Mouse (Mus musculus) ovary, adult 2 months (tissue): Measurements from ENCODE around the gene Klf9. TPM values are rescaled to one million over a fixed set of nuclear protein-coding genes. Genes with fewer than 3 reads are reported as not detected.

Experiments used
- polyA plus RNA-seq: library from polyadenylated mRNA; depleted of rRNA; stranded (reverse); fragments of >200 nt; gene quantifications from 2 replicates; pipeline ENCODE4 v1.2.3, GENCODE M21; 2012; rRNA removed

The Klf9 gene
- polyA plus RNA-seq = 41.4 and 51.7 TPM in 2 replicates

DNA sequence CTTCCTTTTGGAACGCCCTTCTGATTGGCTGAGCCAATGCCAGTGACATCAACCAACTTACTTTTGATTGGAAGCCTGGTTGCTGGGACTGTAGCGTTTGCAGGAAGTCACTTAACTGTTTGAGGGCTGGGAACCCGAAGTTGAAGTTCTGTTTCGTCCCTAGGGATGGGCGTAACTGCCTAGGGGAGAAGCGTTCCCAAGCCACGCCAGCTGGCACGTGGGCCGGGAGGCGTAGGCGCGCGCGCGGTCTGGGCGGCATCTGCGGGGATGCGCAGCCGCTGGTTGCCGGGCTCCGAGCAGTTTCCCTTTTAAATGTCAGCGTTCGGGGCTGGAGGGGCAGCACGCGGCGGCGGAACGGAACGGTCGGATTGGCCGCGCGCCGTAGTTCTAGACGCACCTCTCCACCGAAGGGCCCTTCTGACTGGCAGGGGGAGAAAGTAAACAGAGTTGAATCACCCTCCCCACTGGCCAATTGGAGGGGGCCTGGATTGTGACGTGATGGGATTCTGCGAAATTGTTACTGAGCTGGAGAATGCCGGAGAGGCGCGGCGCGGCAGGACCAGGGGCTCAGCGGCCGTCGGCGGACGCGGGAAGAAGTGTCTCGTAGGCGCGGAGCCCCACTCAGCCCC is at the start of gene Klf9:
Klf9 (plus strand) TSS at position 538 of the 629 bp plus-strand sequence.

Other genes starting within 250 kb of the Klf9 start
- 2.7 and 4.0 TPM in 2 replicates for gene Smc5, start 132.7 kb downstream of the Klf9 start, polyA plus RNA-seq